Mouse (Mus musculus): ENCODE measurements around the gene Gm49387. TPM values are rescaled to one million over a fixed set of nuclear protein-coding genes. Genes with fewer than 3 reads are reported as not detected.
"Not testable (repeated sequence)": the region's sequence is repeated elsewhere in the genome, so short reads cannot be mapped to it uniquely, and the experiment has no call there.

Gm49387 gene
- total RNA-seq, 2 experiments from 2014 or later: 1.6 TPM; not detected in 1

- DNase-seq: no peak
- intact Hi-C loops (cut with DNase I): no loop called here
Measured at GRCm38 (mm10) chr14:31645920-31646319, 5.2 kb upstream of the Gm49387 start.

GRCm38 (mm10) chr14:31644931-31645547 lies 4.4 kb upstream of the Gm49387 start:
- intact Hi-C loops (cut with DNase I): no loop called here
- no peak for DNase-seq

GRCm38 (mm10) chr14:31644183-31644830 lies 3.6 kb upstream of the Gm49387 start:
- intact Hi-C loops (cut with DNase I): no loop called here
- no peak for DNase-seq

GRCm38 (mm10) chr14:31641506-31642155 lies 953 bp upstream of the Gm49387 start:
- DNase-seq: no peak
- intact Hi-C loops (cut with DNase I): no loop called here

GRCm38 (mm10) chr14:31640890-31641505 lies 320 bp upstream of the Gm49387 start, which contains the start of the genes Btd and Hacl1:
Gene Btd (plus strand): TSS chr14:31641028.
Gene Hacl1 (minus strand): TSS chr14:31641286.
- intact Hi-C loops (cut with DNase I): no loop called here
- DNase-seq: peak; percentile 85 to 89

- no peak for DNase-seq
- intact Hi-C loops (cut with DNase I): no loop called here
Measured at GRCm38 (mm10) chr14:31630677-31631076, 10.0 kb downstream of the Gm49387 start.

GRCm38 (mm10) chr14:31622748-31623147 lies 17.9 kb downstream of the Gm49387 start:
- no peak for DNase-seq

GRCm38 (mm10) chr14:31620591-31621223 lies 20.0 kb downstream of the Gm49387 start:
- no peak for DNase-seq
- intact Hi-C loops (cut with DNase I): loop anchor here (5.0 kb wide), 1 partner anchor 817 kb away; no protein-coding TSS in a partner anchor

More at GRCm38 (mm10) chr14:31622748-31623147, 17.9 kb downstream of the Gm49387 start:
- intact Hi-C loops (cut with DNase I): loop anchor here (5.0 kb wide), 1 partner anchor 815 kb away; no protein-coding TSS in a partner anchor

- no peak for DNase-seq
- intact Hi-C loops (cut with DNase I): no loop called here
Measured at GRCm38 (mm10) chr14:31617997-31618396, 22.7 kb downstream of the Gm49387 start.

- intact Hi-C loops (cut with DNase I): no loop called here
- DNase-seq: no peak
Measured at GRCm38 (mm10) chr14:31617204-31617603, 23.5 kb downstream of the Gm49387 start.

- intact Hi-C loops (cut with DNase I): no loop called here
- no peak for DNase-seq
Measured at GRCm38 (mm10) chr14:31613671-31614070, 27.0 kb downstream of the Gm49387 start.

- intact Hi-C loops (cut with DNase I): no loop called here
- DNase-seq: no peak
Measured at GRCm38 (mm10) chr14:31611986-31612385, 28.7 kb downstream of the Gm49387 start.

GRCm38 (mm10) chr14:31605514-31605913 lies 35.2 kb downstream of the Gm49387 start:
- no peak for DNase-seq
- intact Hi-C loops (cut with DNase I): loop anchor here (2.0 kb wide), 1 partner anchor 87 kb away; no protein-coding TSS in a partner anchor

- intact Hi-C loops (cut with DNase I): loop anchor here (2.0 kb wide), 1 partner anchor 86 kb away; no protein-coding TSS in a partner anchor
- no peak for DNase-seq
Measured at GRCm38 (mm10) chr14:31604916-31605315, 35.8 kb downstream of the Gm49387 start.

GRCm38 (mm10) chr14:31602616-31602979 lies 38.1 kb downstream of the Gm49387 start:
- intact Hi-C loops (cut with DNase I); DNase-seq: not testable (repeated sequence)

- intact Hi-C loops (cut with DNase I): no loop called here
- DNase-seq: no peak
Measured at GRCm38 (mm10) chr14:31601908-31602615, 38.6 kb downstream of the Gm49387 start.

GRCm38 (mm10) chr14:31597446-31597845 lies 43.2 kb downstream of the Gm49387 start:
- intact Hi-C loops (cut with DNase I): no loop called here
- DNase-seq: no peak

GRCm38 (mm10) chr14:31596408-31596807 lies 44.3 kb downstream of the Gm49387 start:
- intact Hi-C loops (cut with DNase I): no loop called here
- DNase-seq: no peak

GRCm38 (mm10) chr14:31594693-31595092 lies 46.0 kb downstream of the Gm49387 start:
- DNase-seq: no peak
- intact Hi-C loops (cut with DNase I): no loop called here

GRCm38 (mm10) chr14:31593036-31593435 lies 47.6 kb downstream of the Gm49387 start:
- intact Hi-C loops (cut with DNase I): no loop called here
- DNase-seq: no peak
